Mouse (Mus musculus) heart, embryonic 15.5 days (tissue): ENCODE measurements around the gene Polr3gl. TPM values are rescaled to one million over a fixed set of nuclear protein-coding genes. Genes with fewer than 3 reads are reported as not detected.

ENCODE experiments used
- ATAC-seq: fragments of 200-750 bp; cut with Nextera tagmentation; replicated peaks from 2 replicates; pipeline ENCODE4 v1.8.0; 2017; ENCODE audit warnings: low read depth, moderate TSS enrichment; ENCODE audit not compliant: insufficient number of reproducible peaks, insufficient read depth, low FRiP score
- H3K27ac ChIP-seq: fragments of 300-500 bp; sonication (generic); 2 replicates; pipeline ENCODE4 v1.5.1; 2015; ENCODE audit warnings: mild to moderate bottlenecking, inconsistent platforms
- H3K27me3 ChIP-seq: fragments of 300-500 bp; sonication (generic); 2 replicates; pipeline ENCODE4 v1.6.1; 2015; ENCODE audit warnings: inconsistent platforms
- H3K36me3 ChIP-seq: fragments of 300-500 bp; sonication (generic); 2 replicates; pipeline ENCODE4 v1.6.1; 2015; ENCODE audit warnings: mild to moderate bottlenecking, inconsistent platforms
- H3K4me1 ChIP-seq: fragments of 300-500 bp; sonication (generic); replicated peaks from 2 replicates; pipeline ENCODE4 v1.6.1; 2015; ENCODE audit warnings: inconsistent platforms
- H3K4me2 ChIP-seq: fragments of 300-500 bp; sonication (generic); 2 replicates; pipeline ENCODE4 v1.6.1; 2015; ENCODE audit warnings: inconsistent platforms, mild to moderate bottlenecking, moderate library complexity
- H3K4me3 ChIP-seq: fragments of 300-500 bp; sonication (generic); 2 replicates; pipeline ENCODE4 v1.5.1; 2015; ENCODE audit warnings: mild to moderate bottlenecking, inconsistent platforms
- H3K9ac ChIP-seq: fragments of 300-500 bp; sonication (generic); 2 replicates; pipeline ENCODE4 v1.6.1; 2015; ENCODE audit warnings: mild to moderate bottlenecking, inconsistent platforms
- H3K9me3 ChIP-seq: fragments of 300-500 bp; sonication (generic); replicated peaks from 2 replicates; pipeline ENCODE4 v1.6.1; 2016; ENCODE audit warnings: inconsistent platforms
- WGBS: fragments of 180-500 bp; shearing (Covaris S2); methylation state at CpG from one replicate; pipeline ENCODE4 v1.1.7; 2015; ENCODE audit warnings: mixed read lengths; 5-methylcytosine and 5-hydroxymethylcytosine counted together
- polyA plus RNA-seq: library from polyadenylated mRNA; unstranded; fragments of >200 nt; fragmentation: Nextera tagmentation; extraction: Ambion mirVana; gene quantifications from 2 replicates; pipeline ENCODE4 v1.2.1, GENCODE M21; 2015

Gene Polr3gl
- polyA plus RNA-seq, 1 experiment from 2014 or later, result 34.8 TPM

DNA sequence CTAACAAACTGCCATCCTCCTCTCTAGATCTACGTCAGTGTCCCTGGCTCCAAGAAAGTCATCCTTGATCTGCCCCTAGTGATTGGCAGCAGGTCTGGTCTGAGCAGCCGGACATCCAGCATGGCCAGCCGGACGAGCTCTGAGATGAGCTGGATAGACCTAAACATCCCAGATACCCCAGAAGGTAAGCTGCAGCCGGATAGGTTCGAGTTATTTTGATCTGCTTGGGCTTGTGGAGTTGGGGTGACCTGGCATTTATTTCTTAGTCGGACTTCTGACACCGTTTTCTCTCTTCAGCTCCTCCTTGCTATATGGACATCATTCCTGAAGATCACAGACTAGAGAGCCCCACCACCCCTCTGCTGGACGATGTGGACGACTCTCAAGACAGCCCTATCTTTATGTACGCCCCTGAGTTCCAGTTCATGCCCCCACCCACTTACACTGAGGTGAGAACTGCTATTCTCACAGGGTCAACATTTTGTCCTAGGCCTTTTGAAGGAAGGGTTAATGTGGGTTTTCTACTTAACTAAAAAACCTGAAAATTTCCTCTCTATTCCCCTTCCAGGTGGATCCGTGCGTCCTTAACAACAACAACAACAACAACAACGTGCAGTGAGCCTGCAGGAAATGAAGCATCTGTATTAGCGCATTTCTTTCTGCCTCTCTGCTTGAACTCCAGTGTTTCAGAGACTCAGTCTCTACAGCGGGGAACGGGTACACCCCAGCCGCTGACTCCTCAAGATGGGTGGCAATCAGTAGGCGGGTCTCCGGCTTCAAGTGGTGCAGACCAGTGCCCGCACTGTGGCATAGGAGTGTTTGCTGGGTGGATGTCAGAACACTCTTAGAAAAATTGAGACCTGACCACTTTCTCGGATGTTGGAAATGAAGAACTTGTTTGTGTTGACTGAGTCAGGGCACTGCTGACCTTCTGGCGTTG, 33.8 kb downstream of the Polr3gl start:
- no peak for ATAC-seq
- H3K4me2 ChIP-seq, result peak overlapping the region; percentile 66
- no peaks in the 10 kb centered on the region for H3K9me3 ChIP-seq
- H3K27ac ChIP-seq, result peak overlapping the region; percentile 96
- 36% methylated on average over 23 of the region's 23 CpGs for WGBS
- H3K9ac ChIP-seq, result peak overlapping the region; percentile 90
- H3K27me3 ChIP-seq, result no peaks in the 10 kb centered on the region
- peaks cover 20% of the 10 kb centered on the region for H3K36me3 ChIP-seq
- peaks cover 37% of the 10 kb centered on the region for H3K4me1 ChIP-seq
- H3K4me3 ChIP-seq, result peak overlapping the region; percentile 73

DNA sequence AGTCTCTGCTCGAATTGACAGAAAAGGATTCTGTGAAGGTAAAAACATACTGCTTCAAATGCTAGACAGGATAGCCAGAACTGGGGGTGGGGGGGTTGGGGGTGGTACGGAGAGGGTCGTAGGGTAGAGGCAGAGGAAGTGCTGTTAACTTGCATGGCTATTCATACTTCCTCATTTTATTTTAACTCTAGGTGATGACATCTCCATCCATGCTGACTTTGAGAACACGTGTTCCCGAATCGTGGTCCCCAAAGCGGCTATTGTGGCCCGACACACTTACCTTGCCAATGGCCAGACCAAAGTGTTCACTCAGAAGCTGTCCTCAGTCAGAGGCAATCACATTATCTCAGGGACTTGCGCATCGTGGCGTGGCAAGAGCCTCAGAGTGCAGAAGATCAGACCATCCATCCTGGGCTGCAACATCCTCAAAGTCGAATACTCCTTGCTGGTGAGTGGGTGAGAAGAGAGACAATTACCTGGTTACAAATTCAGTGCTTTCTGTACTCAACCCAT, 34.5 kb downstream of the Polr3gl start:
- no peaks in the 10 kb centered on the region for H3K9me3 ChIP-seq
- peak overlapping the region; percentile 96 for H3K27ac ChIP-seq
- peak overlapping the region; percentile 73 for H3K4me3 ChIP-seq
- peaks cover 40% of the 10 kb centered on the region for H3K4me1 ChIP-seq
- no peaks in the 10 kb centered on the region for H3K27me3 ChIP-seq
- WGBS, result 24% methylated on average over 12 of the region's 12 CpGs
- H3K4me2 ChIP-seq, result peak overlapping the region; percentile 66
- H3K9ac ChIP-seq, result peak overlapping the region; percentile 90
- H3K36me3 ChIP-seq, result peaks cover 20% of the 10 kb centered on the region
- ATAC-seq, result no peak

DNA sequence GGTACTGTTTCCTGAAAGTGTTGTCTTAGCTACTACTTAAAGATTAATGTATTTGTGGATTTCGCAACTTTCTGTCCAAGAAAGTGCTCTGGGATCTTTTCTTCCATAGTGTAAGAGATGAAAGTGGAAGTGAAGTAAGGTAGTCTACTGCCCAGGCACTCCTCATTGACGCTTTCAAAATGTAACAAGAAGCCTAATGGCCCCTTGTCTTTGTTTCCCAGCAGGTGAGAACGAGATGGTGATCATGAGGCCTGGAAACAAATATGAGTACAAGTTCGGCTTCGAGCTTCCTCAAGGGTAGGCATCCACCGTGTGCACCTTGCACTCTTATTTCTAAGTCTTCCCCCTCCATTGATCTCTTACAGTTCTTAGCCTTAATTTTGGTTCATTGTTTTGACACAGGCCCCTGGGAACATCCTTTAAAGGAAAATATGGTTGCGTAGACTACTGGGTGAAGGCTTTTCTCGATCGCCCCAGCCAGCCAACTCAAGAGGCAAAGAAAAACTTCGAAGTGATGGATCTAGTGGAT, 35.2 kb downstream of the Polr3gl start:
- WGBS, result 10% methylated on average over 10 of the region's 10 CpGs
- ATAC-seq, result no peak
- peak overlapping the region; percentile 66 for H3K4me2 ChIP-seq

DNA sequence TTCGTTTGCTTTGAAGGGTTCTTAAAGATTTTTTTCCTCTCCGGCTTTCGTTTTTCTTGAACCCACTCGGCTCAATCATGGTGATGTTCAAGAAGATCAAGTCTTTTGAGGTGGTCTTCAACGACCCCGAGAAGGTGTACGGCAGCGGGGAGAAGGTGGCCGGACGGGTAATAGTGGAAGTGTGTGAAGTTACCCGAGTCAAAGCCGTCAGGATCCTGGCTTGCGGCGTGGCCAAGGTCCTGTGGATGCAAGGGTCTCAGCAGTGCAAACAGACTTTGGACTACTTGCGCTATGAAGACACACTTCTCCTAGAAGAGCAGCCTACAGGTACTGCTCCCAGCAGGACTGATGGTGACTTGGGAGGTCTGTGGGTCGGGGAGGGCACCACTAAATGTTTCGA, 35.8 kb downstream of the Polr3gl start:
- peaks cover 40% of the 10 kb centered on the region for H3K4me1 ChIP-seq
- under 1% methylated on average over 17 of the region's 17 CpGs for WGBS

More for the DNA sequence above, 35.2 kb downstream of the Polr3gl start:
- Histone ChIP-seq H3K27ac (peak overlapping the region; percentile 96), H3K4me1 (peaks cover 40% of the 10 kb centered on the region), H3K9me3 (no peaks in the 10 kb centered on the region), H3K9ac (peak overlapping the region; percentile 90), H3K27me3 (no peaks in the 10 kb centered on the region), H3K4me3 (peak overlapping the region; percentile 73), H3K36me3 (peaks cover 20% of the 10 kb centered on the region)

DNA sequence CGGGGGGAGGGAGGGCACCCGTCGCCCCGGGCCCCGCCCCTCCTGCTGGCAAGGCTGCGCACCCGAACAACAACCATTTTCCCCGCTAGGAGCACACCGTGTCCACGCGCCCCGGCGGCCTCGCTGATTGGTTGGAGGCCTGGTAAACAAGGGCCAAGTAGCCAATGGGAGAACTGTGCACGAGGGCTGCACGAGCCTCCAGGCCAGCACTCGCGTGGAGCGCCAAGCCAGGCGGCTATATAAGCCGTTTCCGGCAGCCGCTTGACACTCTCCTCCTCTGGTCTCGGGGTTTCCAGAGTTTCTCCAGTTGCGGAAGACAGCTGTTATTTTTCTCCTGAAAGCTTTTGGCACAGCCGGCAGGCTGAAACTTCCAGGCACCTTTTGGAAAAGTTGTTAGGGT, 36.3 kb downstream of the Polr3gl start, which contains the start of gene Txnip:
Txnip (plus strand) TSS at position 264 of the 400 bp plus-strand sequence.
- Histone ChIP-seq H3K27me3 (no peaks in the 10 kb centered on the region), H3K4me1 (peaks cover 40% of the 10 kb centered on the region), H3K4me3 (peak within 1 kb of the TSS; percentile 73), H3K4me2 (peak within 1 kb of the TSS; percentile 79), H3K36me3 (peaks cover 20% of the 10 kb centered on the region), H3K9me3 (no peaks in the 10 kb centered on the region), H3K27ac (peak within 1 kb of the TSS; percentile 97), H3K9ac (peak within 1 kb of the TSS; percentile 90)
- peak; percentile 96 for ATAC-seq
- WGBS, result under 1% methylated on average over 26 of the region's 26 CpGs

More for the DNA sequence above, 35.8 kb downstream of the Polr3gl start:
- Histone ChIP-seq H3K4me3 (peak overlapping the region; percentile 73), H3K9me3 (no peaks in the 10 kb centered on the region), H3K27ac (peak overlapping the region; percentile 96), H3K9ac (peak overlapping the region; percentile 90), H3K36me3 (peaks cover 20% of the 10 kb centered on the region), H3K4me2 (peak overlapping the region; percentile 66), H3K27me3 (no peaks in the 10 kb centered on the region)
- ATAC-seq, result no peak

DNA sequence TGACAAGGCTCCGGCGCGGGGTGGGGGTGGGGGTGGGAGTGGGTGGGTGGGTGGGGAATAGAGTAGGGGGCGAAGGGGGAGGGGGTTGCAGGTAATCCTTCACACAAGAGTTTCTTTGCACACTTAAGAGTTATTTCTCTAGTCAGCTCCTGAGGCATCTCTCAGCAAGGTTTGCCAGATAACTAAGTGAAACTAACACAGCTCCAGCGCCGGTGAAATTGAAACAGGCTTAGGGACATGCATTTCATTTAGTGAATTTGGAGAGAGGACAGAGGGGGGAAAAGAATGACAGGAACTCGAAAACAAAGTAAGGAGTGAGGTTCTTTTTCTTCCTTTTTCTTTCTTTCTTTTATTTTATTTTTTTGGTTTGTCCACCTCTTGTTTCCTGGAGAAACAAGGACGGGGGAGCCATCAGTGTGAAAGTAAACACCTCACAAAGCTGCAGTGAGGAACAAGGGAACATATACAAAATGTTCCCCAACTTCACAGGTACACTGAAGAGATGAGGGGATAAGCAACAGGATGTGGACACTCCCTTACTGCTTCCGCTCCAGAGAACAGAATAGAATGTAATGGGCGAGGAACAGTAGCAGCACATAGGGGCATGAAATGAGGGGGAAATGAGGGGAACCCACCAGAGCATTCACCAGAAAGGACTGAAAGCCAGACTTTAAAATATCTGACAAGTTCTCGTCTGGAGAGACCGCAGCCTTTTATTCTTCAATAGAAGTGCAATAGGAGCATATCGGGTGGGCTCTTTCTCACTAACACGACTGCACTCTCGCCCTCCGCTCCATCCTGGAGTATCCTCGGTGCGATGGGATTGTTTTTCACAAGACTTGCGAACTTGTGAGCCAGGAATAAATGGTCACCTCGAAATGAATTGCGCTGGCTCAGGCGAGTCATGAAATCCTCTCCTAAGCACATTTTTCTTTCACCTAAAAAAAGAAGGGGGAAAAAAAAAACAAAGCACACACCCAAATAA, 37.0 kb downstream of the Polr3gl start:
- no peaks in the 10 kb centered on the region for H3K27me3 ChIP-seq
- H3K9me3 ChIP-seq, result no peaks in the 10 kb centered on the region
- no peak for ATAC-seq
- 2% methylated on average over 22 of the region's 22 CpGs for WGBS
- H3K4me3 ChIP-seq, result peak overlapping the region; percentile 73
- peak overlapping the region; percentile 97 for H3K27ac ChIP-seq
- peaks cover 20% of the 10 kb centered on the region for H3K36me3 ChIP-seq
- peak overlapping the region; percentile 67 for H3K9ac ChIP-seq
- peaks cover 39% of the 10 kb centered on the region for H3K4me1 ChIP-seq
- H3K4me2 ChIP-seq, result peak overlapping the region; percentile 79

DNA sequence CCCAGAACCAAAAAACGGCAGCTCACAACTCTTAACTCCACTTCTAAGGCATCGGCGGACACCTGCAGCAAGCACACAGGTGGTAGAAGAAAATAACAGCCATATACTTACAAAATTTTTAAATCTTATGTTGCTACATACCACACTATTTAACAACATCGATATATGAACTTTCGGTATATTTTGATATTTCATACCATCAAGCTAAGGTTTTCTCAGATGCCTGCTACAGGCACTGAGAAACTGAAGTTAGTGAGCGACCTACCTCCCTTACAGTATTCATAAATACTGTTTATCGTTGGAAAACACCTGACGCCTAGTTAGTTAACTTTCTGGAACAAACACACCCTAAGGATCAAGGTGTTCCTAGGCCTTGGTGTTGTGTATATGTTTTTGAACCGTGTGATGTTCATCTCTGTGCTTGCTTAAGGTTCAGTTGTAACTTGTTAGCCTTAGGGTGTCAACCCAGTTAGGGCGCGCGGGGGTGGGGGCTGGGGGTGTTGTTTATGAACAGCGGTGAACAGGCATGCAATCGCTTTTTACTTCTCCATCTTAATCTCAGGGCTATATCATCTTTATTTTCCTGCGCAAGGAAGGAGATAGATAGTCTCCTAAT, 37.9 kb downstream of the Polr3gl start:
- H3K4me2 ChIP-seq, result peak overlapping the region; percentile 79
- WGBS, result 72% methylated on average over 15 of the region's 15 CpGs
- H3K9me3 ChIP-seq, result no peaks in the 10 kb centered on the region
- H3K9ac ChIP-seq, result 0 out of 2 replicates have a peak overlapping the region, but pooled peaks have one; percentile 21
- H3K4me1 ChIP-seq, result peaks cover 41% of the 10 kb centered on the region
- H3K27me3 ChIP-seq, result no peaks in the 10 kb centered on the region
- H3K27ac ChIP-seq, result peak overlapping the region; percentile 97
- H3K36me3 ChIP-seq, result peaks cover 16% of the 10 kb centered on the region
- ATAC-seq, result no peak
- H3K4me3 ChIP-seq, result peak overlapping the region; percentile 73

DNA sequence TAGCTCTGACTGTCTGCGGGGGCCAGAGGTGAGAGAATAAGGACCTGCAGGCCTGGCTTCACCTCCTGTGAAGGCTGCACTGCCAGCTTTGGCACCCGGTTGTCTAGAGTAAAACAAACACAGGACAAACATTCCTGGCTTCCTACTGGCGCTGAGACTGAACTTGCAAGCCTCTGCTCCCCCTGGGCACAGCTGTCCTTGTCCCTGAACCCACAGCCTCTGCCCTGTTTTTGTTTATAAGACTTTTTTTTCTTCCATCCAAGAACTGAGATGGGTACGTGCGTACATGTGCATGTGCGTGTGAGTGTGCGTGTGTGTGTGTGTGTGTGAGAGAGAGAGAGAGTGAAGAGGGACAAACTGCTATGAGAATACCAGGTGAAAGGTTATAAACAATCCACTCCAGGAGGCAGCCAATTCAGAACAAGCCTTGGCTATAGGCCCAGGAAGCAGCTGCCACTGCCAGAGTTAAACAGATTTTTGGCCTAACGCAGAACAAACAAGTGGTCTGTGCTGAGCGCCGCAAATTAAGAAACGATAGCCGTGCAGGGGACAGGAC, 38.9 kb downstream of the Polr3gl start:
- WGBS, result 18% methylated on average over 12 of the region's 12 CpGs
- Histone ChIP-seq H3K27ac (peak overlapping the region; percentile 97), H3K9ac (peak overlapping the region; percentile 21; the same call in 1 of the 2 replicates), H3K36me3 (peaks cover 7% of the 10 kb centered on the region; the same call in 1 of the 2 replicates), H3K27me3 (no peaks in the 10 kb centered on the region), H3K4me1 (peaks cover 45% of the 10 kb centered on the region), H3K9me3 (no peaks in the 10 kb centered on the region), H3K4me3 (peak overlapping the region; percentile 2; the same call in 1 of the 2 replicates), H3K4me2 (peak overlapping the region; percentile 79)
- ATAC-seq, result peak; percentile 39

DNA sequence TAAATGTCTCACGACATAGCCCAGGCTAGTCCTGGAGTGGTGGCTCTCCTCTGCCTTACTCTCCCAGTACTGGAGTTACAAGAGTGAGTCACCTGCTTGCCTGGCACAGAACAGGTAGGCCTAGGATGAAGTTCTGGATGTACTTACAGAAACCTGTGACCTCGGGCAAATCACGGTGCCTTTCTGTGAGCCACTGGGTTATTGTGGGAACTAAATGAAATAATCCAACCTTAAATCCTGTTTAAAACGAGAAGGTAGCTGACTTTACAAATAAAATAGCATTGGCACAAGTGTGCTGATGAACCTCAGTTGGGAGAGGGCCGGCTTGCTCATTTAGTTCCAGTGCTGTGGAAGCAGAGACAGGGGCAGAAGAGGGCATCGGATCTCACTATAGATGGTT, 39.7 kb downstream of the Polr3gl start:
- Histone ChIP-seq H3K9me3 (no peaks in the 10 kb centered on the region), H3K4me1 (peaks cover 53% of the 10 kb centered on the region), H3K4me3 (no peak overlapping the region), H3K4me2 (no peak overlapping the region), H3K9ac (no peak overlapping the region), H3K36me3 (no peaks in the 10 kb centered on the region), H3K27ac (peak overlapping the region; percentile 97), H3K27me3 (no peaks in the 10 kb centered on the region)
- no peak for ATAC-seq
- 84% methylated on average over 6 of the region's 6 CpGs for WGBS

DNA sequence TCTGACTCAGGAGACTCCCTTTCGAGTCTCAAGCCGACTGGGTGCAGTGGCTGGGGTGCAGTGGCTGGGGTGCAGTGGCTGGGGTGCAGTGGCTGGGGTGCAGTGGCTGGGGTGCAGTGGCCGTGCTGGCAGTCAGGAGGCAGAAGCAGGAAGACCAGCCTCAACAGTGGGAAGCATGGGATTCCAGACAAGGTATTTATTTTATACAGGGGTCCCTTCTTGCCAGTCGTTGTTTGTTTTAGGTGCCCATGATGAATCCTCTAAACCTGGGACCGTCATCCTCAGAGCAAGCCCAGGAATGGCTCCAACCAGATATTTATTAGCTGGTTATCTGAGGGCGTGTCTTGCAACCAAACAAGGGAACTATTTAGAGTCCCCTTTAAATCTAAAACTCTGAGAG, 40.4 kb downstream of the Polr3gl start:
- no peak overlapping the region for H3K4me3 ChIP-seq
- 69% methylated on average over 6 of the region's 6 CpGs for WGBS
- H3K4me2 ChIP-seq, result no peak overlapping the region
- no peaks in the 10 kb centered on the region for H3K27me3 ChIP-seq
- no peak for ATAC-seq
- H3K36me3 ChIP-seq, result no peaks in the 10 kb centered on the region
- H3K9ac ChIP-seq, result no peak overlapping the region
- H3K27ac ChIP-seq, result no peak overlapping the region
- H3K9me3 ChIP-seq, result no peaks in the 10 kb centered on the region
- H3K4me1 ChIP-seq, result peaks cover 57% of the 10 kb centered on the region
